Mouse (Mus musculus) liver, adult 2 months (tissue): Measurements from ENCODE around the gene Atp2a1.

ENCODE experiments used
- CTCF ChIP-seq: fragments of 200-500 bp; IDR thresholded peaks from 2 replicates; pipeline ENCODE4 v1.5.1; 2011; ENCODE audit warnings: low read depth, low read length, control low read depth
- POLR2A ChIP-seq: fragments of 200-500 bp; IDR thresholded peaks from 2 replicates; pipeline ENCODE4 v1.6.1; 2011; ENCODE audit warnings: low read length, control low read depth; ENCODE audit not compliant: insufficient read depth; ENCODE audit errors: extremely low read depth

GRCm38 (mm10) chr7:126465246-126466030 is 2.5 kb upstream of the Atp2a1 start:
- no peak for TF ChIP-seq POLR2A
- no peak for TF ChIP-seq CTCF
